Mouse (Mus musculus) cerebellum, adult 2 months (tissue): Measurements from ENCODE around the gene Tnfsf11.

ENCODE experiments used
- CTCF ChIP-seq: fragments of 200-500 bp; IDR thresholded peaks from 2 replicates; pipeline ENCODE4 v1.5.1; 2011; ENCODE audit warnings: low read depth, mild to moderate bottlenecking, control low read depth, low read length, moderate library complexity, borderline replicate concordance; ENCODE audit not compliant: insufficient read depth
- POLR2A ChIP-seq: fragments of 200-500 bp; IDR thresholded peaks from 2 replicates; pipeline ENCODE4 v1.6.1; 2011; ENCODE audit warnings: low read length, control low read depth, borderline replicate concordance; ENCODE audit not compliant: insufficient read depth

DNA sequence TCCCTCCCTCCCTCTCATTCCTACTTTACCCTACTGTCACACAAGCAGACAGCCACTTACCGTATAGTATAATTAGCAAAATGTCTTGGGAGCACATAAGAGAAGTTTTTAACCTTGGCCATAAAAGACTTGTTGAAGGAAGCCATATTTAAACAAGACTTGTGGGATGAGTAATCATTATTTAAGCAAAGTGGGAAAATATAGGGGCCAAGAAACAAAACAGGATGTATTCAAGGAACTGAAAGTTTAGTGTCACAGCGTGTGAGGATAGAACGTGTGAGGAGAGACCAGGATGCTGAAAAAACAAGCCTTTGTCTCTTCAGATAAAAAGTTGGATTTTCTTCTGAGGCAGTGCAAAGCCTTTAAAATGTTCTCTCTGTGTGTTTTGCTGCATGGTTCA lies 11.2 kb upstream of the Tnfsf11 start:
- TF ChIP-seq CTCF (no peak), POLR2A (no peak)
